Mouse (Mus musculus) neural tube, embryonic 11.5 days (tissue): ENCODE results near the gene Nfia. TPM values are rescaled to one million over a fixed set of nuclear protein-coding genes. Genes with fewer than 3 reads are reported as not detected.

Experiments used
- ATAC-seq: fragments of 200-750 bp; cut with Nextera tagmentation; 2 replicates; pipeline ENCODE4 v1.8.0; 2017; ENCODE audit warnings: moderate number of reproducible peaks, mild to moderate bottlenecking, moderate TSS enrichment, moderate library complexity; ENCODE audit not compliant: insufficient read depth, low FRiP score, low TSS enrichment
- DNase-seq: peaks from one replicate; pipeline ENCODE4 v3.0.0-alpha.2; 2015; ENCODE audit warnings: low spot score
- H3K27ac ChIP-seq: fragments of 300-500 bp; sonication (generic); 2 replicates; pipeline ENCODE4 v1.5.1; 2014; ENCODE audit warnings: low read depth, mild to moderate bottlenecking, low read length
- H3K27me3 ChIP-seq: fragments of 300-500 bp; sonication (generic); 2 replicates; pipeline ENCODE4 v1.6.1; 2014; ENCODE audit warnings: mild to moderate bottlenecking, low read length, mixed read lengths; ENCODE audit not compliant: control insufficient read depth, insufficient read depth
- H3K36me3 ChIP-seq: fragments of 300-500 bp; sonication (generic); 2 replicates; pipeline ENCODE4 v1.6.1; 2014; ENCODE audit warnings: mild to moderate bottlenecking, low read length, moderate library complexity, mixed read lengths; ENCODE audit not compliant: control insufficient read depth, insufficient read depth
- H3K4me1 ChIP-seq: fragments of 300-500 bp; sonication (generic); 2 replicates; pipeline ENCODE4 v1.6.1; 2014; ENCODE audit warnings: low read length, mixed read lengths; ENCODE audit not compliant: control insufficient read depth, insufficient read depth
- H3K4me2 ChIP-seq: fragments of 300-500 bp; sonication (generic); 2 replicates; pipeline ENCODE4 v1.6.1; 2014; ENCODE audit warnings: low read depth, mild to moderate bottlenecking, moderate library complexity
- H3K4me3 ChIP-seq: fragments of 300-500 bp; sonication (generic); 2 replicates; pipeline ENCODE4 v1.5.1; 2014; ENCODE audit warnings: low read depth, low read length
- H3K9ac ChIP-seq: fragments of 300-500 bp; sonication (generic); 2 replicates; pipeline ENCODE4 v1.6.1; 2014; ENCODE audit warnings: mild to moderate bottlenecking, low read length
- H3K9me3 ChIP-seq: fragments of 300-500 bp; sonication (generic); 2 replicates; pipeline ENCODE4 v1.6.1; 2016; ENCODE audit warnings: low read length; ENCODE audit not compliant: control insufficient read depth
- WGBS: fragments of 180-500 bp; shearing (Covaris S2); extraction: QIAGEN DNeasy Blood & Tissue Kit; methylation state at CpG from one replicate; pipeline ENCODE4 v1.1.7; 2014; 5-methylcytosine and 5-hydroxymethylcytosine counted together
- polyA plus RNA-seq: library from polyadenylated mRNA; unstranded; fragments of >200 nt; fragmentation: Nextera tagmentation; extraction: Ambion mirVana; gene quantifications from 2 replicates; pipeline ENCODE4 v1.2.1, GENCODE M21; 2014

The Nfia gene
- polyA plus RNA-seq, 1 experiment from 2014 or later = 29.0 TPM

- no peaks in the 10 kb centered on the region for H3K36me3 ChIP-seq
- no peak overlapping the region for H3K27ac ChIP-seq
- H3K4me1 ChIP-seq = peaks cover 8% of the 10 kb centered on the region; the same call in 1 of the 2 replicates
- H3K4me3 ChIP-seq = no peak overlapping the region
- no peak overlapping the region for H3K4me2 ChIP-seq
- H3K9ac ChIP-seq = no peak overlapping the region
- no peaks in the 10 kb centered on the region for H3K9me3 ChIP-seq
- 79% methylated on average over 8 of the region's 8 CpGs for WGBS
- DNase-seq = no peak
- no peaks in the 10 kb centered on the region for H3K27me3 ChIP-seq
- no peak for ATAC-seq
Measured at GRCm38 (mm10) chr4:98050003-98050620, 277.6 kb downstream of the Nfia start.

- Histone ChIP-seq H3K4me2 (no peak overlapping the region), H3K4me1 (peaks cover 8% of the 10 kb centered on the region; the same call in 1 of the 2 replicates), H3K36me3 (no peaks in the 10 kb centered on the region), H3K4me3 (no peak overlapping the region), H3K27ac (no peak overlapping the region), H3K9ac (no peak overlapping the region), H3K9me3 (no peaks in the 10 kb centered on the region), H3K27me3 (no peaks in the 10 kb centered on the region)
- ATAC-seq (no peak; the same call in 1 of the 2 replicates), DNase-seq (no peak)
- WGBS = 48% methylated on average over 10 of the region's 10 CpGs
Measured at GRCm38 (mm10) chr4:98050781-98051180, 278.2 kb downstream of the Nfia start.

- Histone ChIP-seq H3K4me3 (no peak overlapping the region), H3K36me3 (no peaks in the 10 kb centered on the region), H3K4me2 (no peak overlapping the region), H3K9ac (no peak overlapping the region), H3K27ac (no peak overlapping the region), H3K9me3 (no peaks in the 10 kb centered on the region), H3K27me3 (no peaks in the 10 kb centered on the region), H3K4me1 (peaks cover 8% of the 10 kb centered on the region; the same call in 1 of the 2 replicates)
- no peak for DNase-seq
- WGBS = 70% methylated on average over 3 of the region's 3 CpGs
- no peak for ATAC-seq
Measured at GRCm38 (mm10) chr4:98051326-98051725, 278.8 kb downstream of the Nfia start.

- Histone ChIP-seq H3K9ac (no peak overlapping the region), H3K9me3 (no peaks in the 10 kb centered on the region), H3K4me2 (no peak overlapping the region), H3K36me3 (no peaks in the 10 kb centered on the region), H3K4me1 (peaks cover 8% of the 10 kb centered on the region; the same call in 1 of the 2 replicates), H3K4me3 (no peak overlapping the region), H3K27ac (no peak overlapping the region), H3K27me3 (no peaks in the 10 kb centered on the region)
- WGBS = 92% methylated on average over 4 of the region's 4 CpGs
- DNase-seq (no peak), ATAC-seq (no peak)
Measured at GRCm38 (mm10) chr4:98055036-98055435, 282.5 kb downstream of the Nfia start.

- H3K36me3 ChIP-seq = no peaks in the 10 kb centered on the region
- H3K4me1 ChIP-seq = no peaks in the 10 kb centered on the region
- H3K27me3 ChIP-seq = no peaks in the 10 kb centered on the region
- no peak overlapping the region for H3K4me3 ChIP-seq
- 92% methylated on average over 7 of the region's 7 CpGs for WGBS
- H3K4me2 ChIP-seq = no peak overlapping the region
- ATAC-seq (no peak), DNase-seq (no peak)
- H3K27ac ChIP-seq = no peak overlapping the region
- H3K9me3 ChIP-seq = no peaks in the 10 kb centered on the region
- H3K9ac ChIP-seq = no peak overlapping the region
Measured at GRCm38 (mm10) chr4:98056396-98057020, 284.0 kb downstream of the Nfia start.

GRCm38 (mm10) chr4:98057246-98057645, 284.7 kb downstream of the Nfia start:
- H3K9me3 ChIP-seq = no peaks in the 10 kb centered on the region
- H3K4me3 ChIP-seq = no peak overlapping the region
- H3K4me2 ChIP-seq = no peak overlapping the region
- no peaks in the 10 kb centered on the region for H3K36me3 ChIP-seq
- ATAC-seq (no peak), DNase-seq (no peak)
- no peaks in the 10 kb centered on the region for H3K27me3 ChIP-seq
- WGBS = 73% methylated on average over 12 of the region's 12 CpGs
- H3K4me1 ChIP-seq = no peaks in the 10 kb centered on the region
- no peak overlapping the region for H3K9ac ChIP-seq
- no peak overlapping the region for H3K27ac ChIP-seq

- DNase-seq = no peak
- ATAC-seq = no peak
- WGBS = 77% methylated on average over 4 of the region's 4 CpGs
- Histone ChIP-seq H3K36me3 (no peaks in the 10 kb centered on the region), H3K9ac (no peak overlapping the region), H3K27ac (no peak overlapping the region), H3K27me3 (no peaks in the 10 kb centered on the region), H3K4me3 (no peak overlapping the region), H3K4me1 (no peaks in the 10 kb centered on the region), H3K9me3 (no peaks in the 10 kb centered on the region), H3K4me2 (no peak overlapping the region)
Measured at GRCm38 (mm10) chr4:98057721-98058120, 285.2 kb downstream of the Nfia start.

GRCm38 (mm10) chr4:98058182-98058581, 285.6 kb downstream of the Nfia start:
- Histone ChIP-seq H3K4me2 (no peak overlapping the region), H3K27me3 (no peaks in the 10 kb centered on the region), H3K9ac (no peak overlapping the region), H3K4me1 (no peaks in the 10 kb centered on the region), H3K9me3 (no peaks in the 10 kb centered on the region), H3K27ac (no peak overlapping the region), H3K4me3 (no peak overlapping the region), H3K36me3 (no peaks in the 10 kb centered on the region)
- no peak for DNase-seq
- no peak for ATAC-seq

GRCm38 (mm10) chr4:98060601-98061000, 288.1 kb downstream of the Nfia start:
- no peak overlapping the region for H3K27ac ChIP-seq
- no peaks in the 10 kb centered on the region for H3K27me3 ChIP-seq
- ATAC-seq = no peak
- no peaks in the 10 kb centered on the region for H3K9me3 ChIP-seq
- no peaks in the 10 kb centered on the region for H3K4me1 ChIP-seq
- no peak overlapping the region for H3K4me3 ChIP-seq
- no peak for DNase-seq
- no peak overlapping the region for H3K9ac ChIP-seq
- H3K4me2 ChIP-seq = no peak overlapping the region
- WGBS = 52% methylated on average over 1 of the region's 1 CpGs
- peaks cover 4% of the 10 kb centered on the region; the same call in 1 of the 2 replicates for H3K36me3 ChIP-seq
